Mouse (Mus musculus) neural tube, embryonic 11.5 days (tissue): ENCODE measurements around the gene Cartpt. TPM values are rescaled to one million over a fixed set of nuclear protein-coding genes. Genes with fewer than 3 reads are reported as not detected.
A peak's percentile ranks its signal among the peaks of the same experiment; 100 is the strongest.

ENCODE experiments used
- ATAC-seq: fragments of 200-750 bp; cut with Nextera tagmentation; 2 replicates; pipeline ENCODE4 v1.8.0; 2017; ENCODE audit warnings: moderate number of reproducible peaks, mild to moderate bottlenecking, moderate TSS enrichment, moderate library complexity; ENCODE audit not compliant: insufficient read depth, low FRiP score, low TSS enrichment
- DNase-seq: peaks from one replicate; pipeline ENCODE4 v3.0.0-alpha.2; 2015; ENCODE audit warnings: low spot score
- H3K27ac ChIP-seq: fragments of 300-500 bp; sonication (generic); 2 replicates; pipeline ENCODE4 v1.5.1; 2014; ENCODE audit warnings: low read depth, mild to moderate bottlenecking, low read length
- H3K27me3 ChIP-seq: fragments of 300-500 bp; sonication (generic); 2 replicates; pipeline ENCODE4 v1.6.1; 2014; ENCODE audit warnings: mild to moderate bottlenecking, low read length, mixed read lengths; ENCODE audit not compliant: control insufficient read depth, insufficient read depth
- H3K36me3 ChIP-seq: fragments of 300-500 bp; sonication (generic); 2 replicates; pipeline ENCODE4 v1.6.1; 2014; ENCODE audit warnings: mild to moderate bottlenecking, low read length, moderate library complexity, mixed read lengths; ENCODE audit not compliant: control insufficient read depth, insufficient read depth
- H3K4me1 ChIP-seq: fragments of 300-500 bp; sonication (generic); 2 replicates; pipeline ENCODE4 v1.6.1; 2014; ENCODE audit warnings: low read length, mixed read lengths; ENCODE audit not compliant: control insufficient read depth, insufficient read depth
- H3K4me2 ChIP-seq: fragments of 300-500 bp; sonication (generic); 2 replicates; pipeline ENCODE4 v1.6.1; 2014; ENCODE audit warnings: low read depth, mild to moderate bottlenecking, moderate library complexity
- H3K4me3 ChIP-seq: fragments of 300-500 bp; sonication (generic); 2 replicates; pipeline ENCODE4 v1.5.1; 2014; ENCODE audit warnings: low read depth, low read length
- H3K9ac ChIP-seq: fragments of 300-500 bp; sonication (generic); 2 replicates; pipeline ENCODE4 v1.6.1; 2014; ENCODE audit warnings: mild to moderate bottlenecking, low read length
- H3K9me3 ChIP-seq: fragments of 300-500 bp; sonication (generic); 2 replicates; pipeline ENCODE4 v1.6.1; 2016; ENCODE audit warnings: low read length; ENCODE audit not compliant: control insufficient read depth
- WGBS: fragments of 180-500 bp; shearing (Covaris S2); extraction: QIAGEN DNeasy Blood & Tissue Kit; methylation state at CpG from one replicate; pipeline ENCODE4 v1.1.7; 2014; 5-methylcytosine and 5-hydroxymethylcytosine counted together
- polyA plus RNA-seq: library from polyadenylated mRNA; unstranded; fragments of >200 nt; fragmentation: Nextera tagmentation; extraction: Ambion mirVana; gene quantifications from 2 replicates; pipeline ENCODE4 v1.2.1, GENCODE M21; 2014

The Cartpt gene
- 20.5 and 22.3 TPM in 2 replicates for polyA plus RNA-seq

- Histone ChIP-seq H3K4me2 (peak within 1 kb of the TSS; percentile 53), H3K4me1 (no peaks in the 10 kb centered on the region), H3K9ac (peak within 1 kb of the TSS; percentile 9), H3K27ac (no peak within 1 kb of the TSS), H3K27me3 (peaks cover 20% of the 10 kb centered on the region), H3K4me3 (peak within 1 kb of the TSS; percentile 33), H3K36me3 (no peaks in the 10 kb centered on the region), H3K9me3 (no peaks in the 10 kb centered on the region)
- ATAC-seq: no peak
- DNase-seq: no peak
- 40% methylated on average over 9 of the region's 9 CpGs for WGBS
Measured at GRCm38 (mm10) chr13:99900965-99901364, at the start of gene Cartpt. Gene Cartpt (minus strand): TSS chr13:99901091.

DNA sequence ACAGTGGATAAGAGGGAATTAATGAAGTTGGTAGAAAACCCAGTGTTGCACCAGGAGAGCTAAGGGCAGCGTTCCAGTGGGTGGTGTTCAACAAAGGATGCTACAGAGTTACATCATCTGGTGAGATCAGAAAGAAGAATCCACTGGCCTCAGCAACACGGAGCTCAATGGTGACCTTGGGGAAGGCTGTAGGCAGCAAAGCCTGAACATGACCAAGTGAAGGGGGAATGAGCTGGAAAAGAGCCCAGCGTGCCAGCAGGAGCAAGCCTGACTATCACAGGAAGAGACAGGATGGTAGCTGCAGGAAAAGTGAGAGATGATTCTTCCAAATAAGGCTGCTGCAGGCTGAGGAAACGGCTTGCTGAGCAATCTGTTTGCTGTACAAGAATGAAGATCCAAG, 46.5 kb upstream of the Cartpt start:
- H3K4me2 ChIP-seq: no peak overlapping the region
- WGBS: 86% methylated on average over 4 of the region's 4 CpGs
- H3K4me1 ChIP-seq: no peaks in the 10 kb centered on the region
- H3K36me3 ChIP-seq: no peaks in the 10 kb centered on the region
- H3K9me3 ChIP-seq: no peaks in the 10 kb centered on the region
- no peak overlapping the region for H3K9ac ChIP-seq
- H3K4me3 ChIP-seq: no peak overlapping the region
- no peak for ATAC-seq
- DNase-seq: no peak
- no peaks in the 10 kb centered on the region for H3K27me3 ChIP-seq
- no peak overlapping the region for H3K27ac ChIP-seq

DNA sequence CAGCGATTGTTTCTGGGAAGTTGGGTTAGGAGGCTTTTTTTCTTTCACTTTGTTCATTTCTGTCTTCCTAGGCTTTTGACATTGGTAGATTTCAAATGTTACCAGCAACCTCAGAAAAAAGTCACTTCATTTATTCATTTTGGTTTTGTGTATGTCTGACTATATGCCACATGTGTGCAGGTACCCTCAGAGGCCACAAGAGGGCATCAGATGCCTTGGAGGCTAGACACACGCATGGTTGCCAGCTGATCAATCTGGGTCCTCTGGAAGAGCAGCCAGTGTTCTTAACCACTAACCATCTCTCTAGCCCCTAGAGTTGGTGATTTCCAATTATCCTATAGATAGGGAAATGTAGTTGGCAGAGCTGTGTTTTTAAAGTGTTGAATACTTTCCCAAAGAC, 42.6 kb upstream of the Cartpt start:
- H3K36me3 ChIP-seq: no peaks in the 10 kb centered on the region

GRCm38 (mm10) chr13:99940601-99941000, 39.7 kb upstream of the Cartpt start:
- Histone ChIP-seq H3K27ac (no peak overlapping the region), H3K4me3 (no peak overlapping the region), H3K27me3 (no peaks in the 10 kb centered on the region), H3K9me3 (no peaks in the 10 kb centered on the region), H3K4me1 (peaks cover 5% of the 10 kb centered on the region; the same call in 1 of the 2 replicates), H3K9ac (no peak overlapping the region), H3K36me3 (no peaks in the 10 kb centered on the region), H3K4me2 (no peak overlapping the region)
- DNase-seq (peak; percentile 59), ATAC-seq (peak; percentile 75; the same call in 1 of the 2 replicates)
- WGBS: 27% methylated on average over 2 of the region's 2 CpGs

More for the DNA sequence above, 42.6 kb upstream of the Cartpt start:
- ATAC-seq (no peak), DNase-seq (no peak)
- Histone ChIP-seq H3K4me2 (no peak overlapping the region), H3K9me3 (no peaks in the 10 kb centered on the region), H3K27ac (no peak overlapping the region), H3K27me3 (no peaks in the 10 kb centered on the region), H3K4me1 (peaks cover 5% of the 10 kb centered on the region; the same call in 1 of the 2 replicates), H3K4me3 (no peak overlapping the region), H3K9ac (no peak overlapping the region)
- WGBS: 82% methylated on average over 2 of the region's 2 CpGs

- DNase-seq (no peak), ATAC-seq (no peak)
- no peak overlapping the region for H3K27ac ChIP-seq
- peaks cover 5% of the 10 kb centered on the region; the same call in 1 of the 2 replicates for H3K4me1 ChIP-seq
- H3K36me3 ChIP-seq: no peaks in the 10 kb centered on the region
- H3K9me3 ChIP-seq: no peaks in the 10 kb centered on the region
- no peak overlapping the region for H3K4me2 ChIP-seq
- no peak overlapping the region for H3K4me3 ChIP-seq
- WGBS: 72% methylated on average over 8 of the region's 8 CpGs
- no peak overlapping the region for H3K9ac ChIP-seq
- no peaks in the 10 kb centered on the region for H3K27me3 ChIP-seq
Measured at GRCm38 (mm10) chr13:99939320-99939671, 38.4 kb upstream of the Cartpt start.

DNA sequence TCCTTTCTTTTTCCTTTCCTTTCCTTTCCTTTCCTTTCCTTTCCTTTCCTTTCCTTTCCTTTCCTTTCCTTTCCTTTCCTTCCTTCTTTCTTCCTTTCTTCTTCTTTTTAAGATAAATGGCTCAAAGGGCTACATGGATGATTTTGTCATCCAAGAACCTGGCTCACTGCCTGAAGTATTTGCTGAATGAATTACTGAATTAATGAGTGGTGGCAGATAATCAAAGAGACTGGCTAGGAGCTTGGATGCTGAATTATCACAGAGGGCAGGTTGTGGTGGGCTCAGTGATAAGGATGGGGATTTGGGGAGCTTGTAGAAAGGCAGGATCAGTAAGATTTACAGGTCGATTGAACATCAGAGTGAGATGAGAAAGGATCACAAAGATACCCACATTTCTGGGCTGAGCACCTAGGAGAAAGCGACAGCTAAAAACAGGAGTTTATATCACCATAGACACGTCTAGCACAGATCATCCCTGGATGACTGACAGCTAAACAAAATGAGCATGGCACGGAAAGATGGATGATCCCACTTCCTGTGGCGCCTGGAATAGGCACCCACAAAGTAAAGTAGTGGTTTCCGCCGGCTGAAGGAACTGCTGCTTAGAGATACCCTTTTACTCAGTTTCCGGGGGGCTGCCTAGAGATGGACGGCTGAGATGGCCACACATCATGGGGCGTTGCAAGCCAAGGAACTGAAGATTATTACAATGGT, 37.9 kb upstream of the Cartpt start:
- H3K27ac ChIP-seq: no peak overlapping the region
- H3K9me3 ChIP-seq: no peaks in the 10 kb centered on the region
- H3K36me3 ChIP-seq: no peaks in the 10 kb centered on the region
- no peak overlapping the region for H3K4me2 ChIP-seq
- H3K4me1 ChIP-seq: peaks cover 5% of the 10 kb centered on the region; the same call in 1 of the 2 replicates
- no peak overlapping the region for H3K4me3 ChIP-seq
- H3K27me3 ChIP-seq: no peaks in the 10 kb centered on the region
- 90% methylated on average over 10 of the region's 10 CpGs for WGBS
- no peak for DNase-seq
- no peak overlapping the region for H3K9ac ChIP-seq
- no peak for ATAC-seq

GRCm38 (mm10) chr13:99937741-99938140, 36.9 kb upstream of the Cartpt start:
- Histone ChIP-seq H3K27ac (no peak overlapping the region), H3K27me3 (no peaks in the 10 kb centered on the region), H3K36me3 (no peaks in the 10 kb centered on the region), H3K9ac (no peak overlapping the region), H3K4me1 (peaks cover 5% of the 10 kb centered on the region; the same call in 1 of the 2 replicates), H3K4me3 (no peak overlapping the region), H3K9me3 (no peaks in the 10 kb centered on the region), H3K4me2 (no peak overlapping the region)
- DNase-seq (no peak), ATAC-seq (no peak)
- WGBS: 68% methylated on average over 3 of the region's 3 CpGs

DNA sequence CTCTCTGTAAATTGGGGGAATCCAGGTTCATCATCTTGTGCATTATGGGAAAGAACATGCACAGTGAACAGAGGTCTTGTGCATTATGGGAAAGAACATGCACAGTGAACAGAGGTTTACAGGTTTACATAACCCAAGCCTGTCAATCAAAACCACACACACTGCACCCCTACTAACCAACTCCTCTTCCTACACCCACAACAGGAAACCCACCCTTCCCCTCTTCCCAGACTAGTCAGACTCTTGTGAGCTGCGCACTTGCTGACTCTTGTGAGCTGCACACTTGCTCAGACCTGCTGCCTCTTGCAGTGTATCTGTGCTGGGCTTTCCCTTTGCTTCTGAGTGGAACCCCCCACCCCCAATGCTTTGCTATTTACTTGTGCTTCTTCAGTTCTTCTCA, 31.5 kb upstream of the Cartpt start:
- WGBS: 86% methylated on average over 1 of the region's 1 CpGs
- H3K4me2 ChIP-seq: no peak overlapping the region

GRCm38 (mm10) chr13:99931502-99931901, 30.6 kb upstream of the Cartpt start:
- DNase-seq: no peak
- Histone ChIP-seq H3K36me3 (no peaks in the 10 kb centered on the region), H3K27me3 (no peaks in the 10 kb centered on the region), H3K4me1 (no peaks in the 10 kb centered on the region), H3K4me2 (no peak overlapping the region), H3K9me3 (no peaks in the 10 kb centered on the region), H3K9ac (no peak overlapping the region), H3K4me3 (no peak overlapping the region), H3K27ac (no peak overlapping the region)
- WGBS: 83% methylated on average over 6 of the region's 6 CpGs
- ATAC-seq: no peak

More for the DNA sequence above, 31.5 kb upstream of the Cartpt start:
- no peak for ATAC-seq
- no peaks in the 10 kb centered on the region for H3K4me1 ChIP-seq
- H3K9me3 ChIP-seq: no peaks in the 10 kb centered on the region
- H3K27me3 ChIP-seq: no peaks in the 10 kb centered on the region
- no peak overlapping the region for H3K9ac ChIP-seq
- H3K4me3 ChIP-seq: no peak overlapping the region
- DNase-seq: no peak
- H3K27ac ChIP-seq: no peak overlapping the region
- H3K36me3 ChIP-seq: no peaks in the 10 kb centered on the region
